Mouse (Mus musculus) liver, embryonic 15.5 days (tissue): ENCODE results near the gene Axin1. TPM values are rescaled to one million over a fixed set of nuclear protein-coding genes. Genes with fewer than 3 reads are reported as not detected.

Experiments used
- ATAC-seq: fragments of 200-750 bp; cut with Nextera tagmentation; 2 replicates; pipeline ENCODE4 v1.8.0; 2017; ENCODE audit warnings: moderate number of reproducible peaks, mild to moderate bottlenecking, moderate library complexity; ENCODE audit not compliant: insufficient read depth
- H3K27ac ChIP-seq: fragments of 300-500 bp; sonication (generic); replicated peaks from 2 replicates; pipeline ENCODE4 v1.5.1; 2015; ENCODE audit warnings: mild to moderate bottlenecking, inconsistent platforms
- H3K27me3 ChIP-seq: fragments of 300-500 bp; sonication (generic); 2 replicates; pipeline ENCODE4 v1.6.1; 2015; ENCODE audit warnings: mild to moderate bottlenecking, inconsistent platforms
- H3K36me3 ChIP-seq: fragments of 300-500 bp; sonication (generic); replicated peaks from 2 replicates; pipeline ENCODE4 v1.6.1; 2015; ENCODE audit warnings: moderate library complexity, mild to moderate bottlenecking, inconsistent platforms
- H3K4me1 ChIP-seq: fragments of 300-500 bp; sonication (generic); replicated peaks from 2 replicates; pipeline ENCODE4 v1.6.1; 2015; ENCODE audit warnings: inconsistent platforms
- H3K4me2 ChIP-seq: fragments of 300-500 bp; sonication (generic); 2 replicates; pipeline ENCODE4 v1.6.1; 2015; ENCODE audit warnings: moderate library complexity, mild to moderate bottlenecking, inconsistent platforms
- H3K4me3 ChIP-seq: fragments of 300-500 bp; sonication (generic); replicated peaks from 2 replicates; pipeline ENCODE4 v1.5.1; 2015; ENCODE audit warnings: mild to moderate bottlenecking, inconsistent platforms
- H3K9ac ChIP-seq: fragments of 300-500 bp; sonication (generic); 2 replicates; pipeline ENCODE4 v1.6.1; 2015; ENCODE audit warnings: moderate library complexity, mild to moderate bottlenecking, inconsistent platforms
- H3K9me3 ChIP-seq: fragments of 300-500 bp; sonication (generic); replicated peaks from 2 replicates; pipeline ENCODE4 v1.6.1; 2016; ENCODE audit warnings: inconsistent platforms
- WGBS: fragments of 180-500 bp; shearing (Covaris S2); methylation state at CpG from one replicate; pipeline ENCODE4 v1.1.7; 2015; ENCODE audit warnings: mixed read lengths; ENCODE audit not compliant: insufficient replicate concordance; 5-methylcytosine and 5-hydroxymethylcytosine counted together
- polyA plus RNA-seq: library from polyadenylated mRNA; unstranded; fragments of >200 nt; fragmentation: Nextera tagmentation; extraction: Ambion mirVana; gene quantifications from 2 replicates; pipeline ENCODE4 v1.2.1, GENCODE M21; 2015

The Axin1 gene
- polyA plus RNA-seq, 1 experiment from 2014 or later: 7.1 TPM

GRCm38 (mm10) chr17:26122431-26123140, 15.9 kb upstream of the Axin1 start:
- no peaks in the 10 kb centered on the region for H3K9me3 ChIP-seq
- H3K4me2 ChIP-seq: peak overlapping the region; percentile 82; the same call in 1 of the 2 replicates
- no peak for ATAC-seq
- H3K36me3 ChIP-seq: peaks cover 23% of the 10 kb centered on the region
- peak overlapping the region; percentile 81; the same call in 1 of the 2 replicates for H3K4me3 ChIP-seq
- 60% methylated on average over 5 of the region's 5 CpGs for WGBS
- H3K27me3 ChIP-seq: peaks cover 19% of the 10 kb centered on the region
- H3K27ac ChIP-seq: no peak overlapping the region
- H3K4me1 ChIP-seq: peaks cover 32% of the 10 kb centered on the region
- no peak overlapping the region for H3K9ac ChIP-seq

- peak within 1 kb of the TSS; percentile 74 for H3K9ac ChIP-seq
- no peaks in the 10 kb centered on the region for H3K9me3 ChIP-seq
- peaks cover 32% of the 10 kb centered on the region for H3K4me1 ChIP-seq
- H3K4me2 ChIP-seq: peak within 1 kb of the TSS; percentile 82
- WGBS: under 1% methylated on average over 32 of the region's 32 CpGs
- peaks cover 30% of the 10 kb centered on the region for H3K36me3 ChIP-seq
- peaks cover 12% of the 10 kb centered on the region; the same call in 1 of the 2 replicates for H3K27me3 ChIP-seq
- peak within 1 kb of the TSS; percentile 67 for H3K27ac ChIP-seq
- H3K4me3 ChIP-seq: peak within 1 kb of the TSS; percentile 81
- peak; percentile 80 for ATAC-seq
Measured at GRCm38 (mm10) chr17:26123267-26123684, 15.2 kb upstream of the Axin1 start, which contains the start of gene Mrpl28. Mrpl28 (plus strand) TSS chr17:26123500.

- 66% methylated on average over 7 of the region's 7 CpGs for WGBS
- Histone ChIP-seq H3K9me3 (no peaks in the 10 kb centered on the region), H3K36me3 (peaks cover 43% of the 10 kb centered on the region), H3K9ac (peak overlapping the region; percentile 74), H3K4me1 (peaks cover 32% of the 10 kb centered on the region), H3K4me2 (peak overlapping the region; percentile 82), H3K4me3 (peak overlapping the region; percentile 81), H3K27me3 (no peaks in the 10 kb centered on the region), H3K27ac (0 out of 2 replicates have a peak overlapping the region, but pooled peaks have one; percentile 67)
- no peak for ATAC-seq
Measured at GRCm38 (mm10) chr17:26124560-26124959, 13.9 kb upstream of the Axin1 start.

GRCm38 (mm10) chr17:26125226-26125625, 13.3 kb upstream of the Axin1 start:
- Histone ChIP-seq H3K27me3 (no peaks in the 10 kb centered on the region), H3K4me1 (peaks cover 27% of the 10 kb centered on the region), H3K27ac (no peak overlapping the region), H3K36me3 (peaks cover 50% of the 10 kb centered on the region), H3K4me3 (no peak overlapping the region), H3K9me3 (no peaks in the 10 kb centered on the region), H3K4me2 (0 out of 2 replicates have a peak overlapping the region, but pooled peaks have one; percentile 82), H3K9ac (no peak overlapping the region)
- no peak for ATAC-seq
- 84% methylated on average over 10 of the region's 10 CpGs for WGBS

GRCm38 (mm10) chr17:26131062-26131732, 7.3 kb upstream of the Axin1 start:
- H3K36me3 ChIP-seq: peaks cover 53% of the 10 kb centered on the region
- H3K4me3 ChIP-seq: no peak overlapping the region
- WGBS: 83% methylated on average over 18 of the region's 18 CpGs
- H3K4me1 ChIP-seq: no peaks in the 10 kb centered on the region
- no peaks in the 10 kb centered on the region for H3K27me3 ChIP-seq
- ATAC-seq: no peak
- H3K9me3 ChIP-seq: no peaks in the 10 kb centered on the region
- no peak overlapping the region for H3K4me2 ChIP-seq
- H3K9ac ChIP-seq: no peak overlapping the region
- no peak overlapping the region for H3K27ac ChIP-seq

- peaks cover 44% of the 10 kb centered on the region for H3K36me3 ChIP-seq
- H3K27ac ChIP-seq: no peak overlapping the region
- no peaks in the 10 kb centered on the region for H3K9me3 ChIP-seq
- peaks cover under 1% of the 10 kb centered on the region; the same call in 1 of the 2 replicates for H3K4me1 ChIP-seq
- H3K27me3 ChIP-seq: no peaks in the 10 kb centered on the region
- H3K4me3 ChIP-seq: no peak overlapping the region
- H3K9ac ChIP-seq: no peak overlapping the region
- no peak overlapping the region for H3K4me2 ChIP-seq
- WGBS: 81% methylated on average over 18 of the region's 18 CpGs
- no peak for ATAC-seq
Measured at GRCm38 (mm10) chr17:26131856-26132853, 6.3 kb upstream of the Axin1 start.

GRCm38 (mm10) chr17:26137106-26137750, 1.3 kb upstream of the Axin1 start:
- H3K4me3 ChIP-seq: peak overlapping the region; percentile 97
- no peaks in the 10 kb centered on the region for H3K27me3 ChIP-seq
- peak overlapping the region; percentile 94 for H3K4me2 ChIP-seq
- 77% methylated on average over 11 of the region's 11 CpGs for WGBS
- H3K27ac ChIP-seq: no peak overlapping the region
- H3K36me3 ChIP-seq: 0 out of 2 replicates have a peak, but pooled peaks cover under 1% of the 10 kb centered on the region
- 0 out of 2 replicates have a peak overlapping the region, but pooled peaks have one; percentile 92 for H3K9ac ChIP-seq
- no peaks in the 10 kb centered on the region for H3K9me3 ChIP-seq
- peaks cover 37% of the 10 kb centered on the region for H3K4me1 ChIP-seq
- no peak for ATAC-seq

- no peaks in the 10 kb centered on the region for H3K9me3 ChIP-seq
- H3K27ac ChIP-seq: peak overlapping the region; percentile 89
- WGBS: 69% methylated on average over 2 of the region's 2 CpGs
- peaks cover 40% of the 10 kb centered on the region for H3K4me1 ChIP-seq
- H3K36me3 ChIP-seq: peaks cover 6% of the 10 kb centered on the region
- H3K4me3 ChIP-seq: peak overlapping the region; percentile 97
- H3K27me3 ChIP-seq: no peaks in the 10 kb centered on the region
- peak overlapping the region; percentile 92 for H3K9ac ChIP-seq
- H3K4me2 ChIP-seq: peak overlapping the region; percentile 94
- ATAC-seq: no peak
Measured at GRCm38 (mm10) chr17:26137751-26138130, 747 bp upstream of the Axin1 start.

GRCm38 (mm10) chr17:26138901-26139381, 453 bp downstream of the Axin1 start:
- H3K9me3 ChIP-seq: no peaks in the 10 kb centered on the region
- peak overlapping the region; percentile 92 for H3K9ac ChIP-seq
- no peaks in the 10 kb centered on the region for H3K27me3 ChIP-seq
- peak overlapping the region; percentile 94 for H3K4me2 ChIP-seq
- peaks cover 18% of the 10 kb centered on the region for H3K36me3 ChIP-seq
- peak overlapping the region; percentile 89 for H3K27ac ChIP-seq
- under 1% methylated on average over 54 of the region's 58 CpGs for WGBS
- peak overlapping the region; percentile 97 for H3K4me3 ChIP-seq
- H3K4me1 ChIP-seq: peaks cover 40% of the 10 kb centered on the region
- ATAC-seq: peak; percentile 75

- Histone ChIP-seq H3K4me2 (no peak overlapping the region), H3K4me1 (peaks cover 33% of the 10 kb centered on the region), H3K27me3 (no peaks in the 10 kb centered on the region), H3K9ac (no peak overlapping the region), H3K9me3 (no peaks in the 10 kb centered on the region), H3K36me3 (peaks cover 45% of the 10 kb centered on the region), H3K27ac (no peak overlapping the region), H3K4me3 (no peak overlapping the region)
- no peak for ATAC-seq
- WGBS: 76% methylated on average over 4 of the region's 4 CpGs
Measured at GRCm38 (mm10) chr17:26142796-26143195, 4.3 kb downstream of the Axin1 start.
